Mouse (Mus musculus): ENCODE data around the gene Tmcc1. TPM values are rescaled to one million over a fixed set of nuclear protein-coding genes. Genes with fewer than 3 reads are reported as not detected.
A peak's percentile ranks its signal among the peaks of the same experiment; 100 is the strongest.

Tmcc1 gene
- polyA plus RNA-seq, 1 experiment, result 17.6 TPM

- Histone ChIP-seq H3K36me3 (ENCODE audit: control insufficient read depth, insufficient read depth) (no peaks in the 10 kb centered on the region), H3K27me3 (ENCODE audit: control insufficient read depth, insufficient read depth, insufficient read length) (no peaks in the 10 kb centered on the region)
- TF ChIP-seq SRF (IDR thresholded peaks at IDR 0.05; ENCODE audit: control insufficient read depth, insufficient read length, low read depth) (no peak), MYOG (IDR thresholded peaks at IDR 0.05; ENCODE audit: control insufficient read depth in 1 of 3, insufficient read depth in 1 of 3, insufficient read length in 2 of 3, low read depth in 2 of 3) (no peak), E2F4 (IDR thresholded peaks at IDR 0.05; ENCODE audit: insufficient read depth) (no peak), POLR2A (IDR thresholded peaks at IDR 0.05; ENCODE audit: insufficient read length, low read depth) (no peak), MYOD1 (IDR thresholded peaks at IDR 0.05; ENCODE audit: control insufficient read depth in 1 of 3, insufficient read length in 2 of 3, low read depth in 2 of 3) (no peak), CEBPB (IDR thresholded peaks at IDR 0.05; ENCODE audit: insufficient read depth, poor library complexity, severe bottlenecking) (no peak), REST (IDR thresholded peaks at IDR 0.05; ENCODE audit: insufficient read depth, insufficient read length) (no peak), TCF12 (IDR thresholded peaks at IDR 0.05; ENCODE audit: insufficient read depth, poor library complexity, severe bottlenecking) (no peak), USF1 (IDR thresholded peaks at IDR 0.05; ENCODE audit: low read depth) (no peak), POLR2AphosphoS2 (IDR thresholded peaks at IDR 0.05; ENCODE audit: insufficient read length, low read depth) (no peak), TCF3 (IDR thresholded peaks at IDR 0.05; ENCODE audit: insufficient read length, low read depth) (no peak), MAX (IDR thresholded peaks at IDR 0.05; ENCODE audit: low read depth) (no peak)
Measured at GRCm38 (mm10) chr6:115975606-115976005, 217.7 kb downstream of the Tmcc1 start.

GRCm38 (mm10) chr6:115973881-115974662, 219.2 kb downstream of the Tmcc1 start:
- Histone ChIP-seq H3K79me2 (ENCODE audit: control insufficient read depth, insufficient read depth) (no peaks in the 10 kb centered on the region), H3K4me3 (no peak overlapping the region), H3K36me3 (ENCODE audit: control insufficient read depth, insufficient read depth) (no peaks in the 10 kb centered on the region), H3K4me2 (ENCODE audit: low read depth) (no peak overlapping the region), H3K27me3 (ENCODE audit: control insufficient read depth, insufficient read depth, insufficient read length) (no peaks in the 10 kb centered on the region), H3ac (ENCODE audit: control insufficient read depth, insufficient read length) (no peak overlapping the region)
- TF ChIP-seq REST (IDR thresholded peaks at IDR 0.05; ENCODE audit: insufficient read depth, insufficient read length), result no peak
- TF ChIP-seq SRF (IDR thresholded peaks at IDR 0.05; ENCODE audit: control insufficient read depth, insufficient read length, low read depth), result no peak
- no peak for TF ChIP-seq MYOD1 (IDR thresholded peaks at IDR 0.05; ENCODE audit: control insufficient read depth in 1 of 3, insufficient read length in 2 of 3, low read depth in 2 of 3)
- TF ChIP-seq TCF12 (IDR thresholded peaks at IDR 0.05; ENCODE audit: insufficient read depth, poor library complexity, severe bottlenecking), result no peak
- TF ChIP-seq TCF3 (IDR thresholded peaks at IDR 0.05; ENCODE audit: insufficient read length, low read depth), result no peak
- TF ChIP-seq CEBPB (IDR thresholded peaks at IDR 0.05; ENCODE audit: insufficient read depth, poor library complexity, severe bottlenecking), result no peak
- no peak for TF ChIP-seq MYOG (IDR thresholded peaks at IDR 0.05; ENCODE audit: control insufficient read depth in 1 of 3, insufficient read depth in 1 of 3, insufficient read length in 2 of 3, low read depth in 2 of 3)
- no peak for TF ChIP-seq E2F4 (IDR thresholded peaks at IDR 0.05; ENCODE audit: insufficient read depth)
- TF ChIP-seq MAX (IDR thresholded peaks at IDR 0.05; ENCODE audit: low read depth), result no peak
- TF ChIP-seq POLR2AphosphoS2 (IDR thresholded peaks at IDR 0.05; ENCODE audit: insufficient read length, low read depth), result no peak
- TF ChIP-seq POLR2A (IDR thresholded peaks at IDR 0.05; ENCODE audit: insufficient read length, low read depth), result no peak

More at GRCm38 (mm10) chr6:115975606-115976005, 217.7 kb downstream of the Tmcc1 start:
- no peak overlapping the region for H3ac ChIP-seq (ENCODE audit: control insufficient read depth, insufficient read length)
- peak overlapping the region; percentile 39 for H3K4me2 ChIP-seq (ENCODE audit: low read depth)
- H3K4me3 ChIP-seq, result no peak overlapping the region
- no peaks in the 10 kb centered on the region for H3K79me2 ChIP-seq (ENCODE audit: control insufficient read depth, insufficient read depth)

GRCm38 (mm10) chr6:115973139-115973875, 220.0 kb downstream of the Tmcc1 start:
- no peak for TF ChIP-seq REST (IDR thresholded peaks at IDR 0.05; ENCODE audit: insufficient read depth, insufficient read length)
- no peak for TF ChIP-seq E2F4 (IDR thresholded peaks at IDR 0.05; ENCODE audit: insufficient read depth)
- TF ChIP-seq TCF3 (IDR thresholded peaks at IDR 0.05; ENCODE audit: insufficient read length, low read depth), result no peak
- no peak for TF ChIP-seq SRF (IDR thresholded peaks at IDR 0.05; ENCODE audit: control insufficient read depth, insufficient read length, low read depth)
- no peak for TF ChIP-seq CEBPB (IDR thresholded peaks at IDR 0.05; ENCODE audit: insufficient read depth, poor library complexity, severe bottlenecking)
- no peak for TF ChIP-seq MYOD1 (IDR thresholded peaks at IDR 0.05; ENCODE audit: control insufficient read depth in 1 of 3, insufficient read length in 2 of 3, low read depth in 2 of 3)
- TF ChIP-seq USF1 (IDR thresholded peaks at IDR 0.05; ENCODE audit: low read depth), result no peak
- TF ChIP-seq POLR2A (IDR thresholded peaks at IDR 0.05; ENCODE audit: insufficient read length, low read depth), result no peak
- no peak for TF ChIP-seq POLR2AphosphoS2 (IDR thresholded peaks at IDR 0.05; ENCODE audit: insufficient read length, low read depth)
- TF ChIP-seq TCF12 (IDR thresholded peaks at IDR 0.05; ENCODE audit: insufficient read depth, poor library complexity, severe bottlenecking), result no peak
- Histone ChIP-seq H3ac (ENCODE audit: control insufficient read depth, insufficient read length) (no peak overlapping the region), H3K79me2 (ENCODE audit: control insufficient read depth, insufficient read depth) (no peaks in the 10 kb centered on the region), H3K36me3 (ENCODE audit: control insufficient read depth, insufficient read depth) (no peaks in the 10 kb centered on the region), H3K4me3 (no peak overlapping the region), H3K27me3 (ENCODE audit: control insufficient read depth, insufficient read depth, insufficient read length) (no peaks in the 10 kb centered on the region), H3K4me2 (ENCODE audit: low read depth) (no peak overlapping the region)

GRCm38 (mm10) chr6:115972083-115972764, 221.1 kb downstream of the Tmcc1 start:
- no peak overlapping the region for H3K4me3 ChIP-seq
- H3K79me2 ChIP-seq (ENCODE audit: control insufficient read depth, insufficient read depth), result no peaks in the 10 kb centered on the region
- H3K27me3 ChIP-seq (ENCODE audit: control insufficient read depth, insufficient read depth, insufficient read length), result no peaks in the 10 kb centered on the region
- H3ac ChIP-seq (ENCODE audit: control insufficient read depth, insufficient read length), result no peak overlapping the region
- no peaks in the 10 kb centered on the region for H3K36me3 ChIP-seq (ENCODE audit: control insufficient read depth, insufficient read depth)
- no peak overlapping the region for H3K4me2 ChIP-seq (ENCODE audit: low read depth)
- TF ChIP-seq TCF12 (IDR thresholded peaks at IDR 0.05; ENCODE audit: insufficient read depth, poor library complexity, severe bottlenecking) (no peak), TCF3 (IDR thresholded peaks at IDR 0.05; ENCODE audit: insufficient read length, low read depth) (no peak), CEBPB (IDR thresholded peaks at IDR 0.05; ENCODE audit: insufficient read depth, poor library complexity, severe bottlenecking) (no peak), USF1 (IDR thresholded peaks at IDR 0.05; ENCODE audit: low read depth) (no peak), POLR2A (IDR thresholded peaks at IDR 0.05; ENCODE audit: insufficient read length, low read depth) (no peak), POLR2AphosphoS2 (IDR thresholded peaks at IDR 0.05; ENCODE audit: insufficient read length, low read depth) (no peak), E2F4 (IDR thresholded peaks at IDR 0.05; ENCODE audit: insufficient read depth) (no peak), SRF (IDR thresholded peaks at IDR 0.05; ENCODE audit: control insufficient read depth, insufficient read length, low read depth) (no peak), MYOG (IDR thresholded peaks at IDR 0.05; ENCODE audit: control insufficient read depth in 1 of 3, insufficient read depth in 1 of 3, insufficient read length in 2 of 3, low read depth in 2 of 3) (no peak), MYOD1 (IDR thresholded peaks at IDR 0.05; ENCODE audit: control insufficient read depth in 1 of 3, insufficient read length in 2 of 3, low read depth in 2 of 3) (no peak), REST (IDR thresholded peaks at IDR 0.05; ENCODE audit: insufficient read depth, insufficient read length) (no peak), MAX (IDR thresholded peaks at IDR 0.05; ENCODE audit: low read depth) (no peak)
